Mouse (Mus musculus) lung, postnatal 4 days (tissue): ENCODE data around the gene Ctsm.
"Not testable (repeated sequence)": the region's sequence is repeated elsewhere in the genome, so short reads cannot be mapped to it uniquely, and the experiment has no call there.

Experiments
- DNase-seq, 2 experiments: peaks; one replicate each; pipeline ENCODE4 v3.0.0; 2021

Ctsm gene

GRCm38 (mm10) chr13:61541631-61542030, at the start of gene Ctsm:
TSS of gene Ctsm (minus strand) at chr13:61541839.
- no peak for DNase-seq

- DNase-seq, result no peak
Observed at GRCm38 (mm10) chr13:61570027-61570426, 28.4 kb upstream of the Ctsm start, which contains the start of gene Cts3. TSS of gene Cts3 (minus strand) at chr13:61570127.

GRCm38 (mm10) chr13:61568074-61568473, 26.4 kb upstream of the Ctsm start, which contains the start of gene Gm49352:
TSS of gene Gm49352 (minus strand) at chr13:61568174.
- DNase-seq, result not testable (repeated sequence)
